In the genomic region with DNA sequence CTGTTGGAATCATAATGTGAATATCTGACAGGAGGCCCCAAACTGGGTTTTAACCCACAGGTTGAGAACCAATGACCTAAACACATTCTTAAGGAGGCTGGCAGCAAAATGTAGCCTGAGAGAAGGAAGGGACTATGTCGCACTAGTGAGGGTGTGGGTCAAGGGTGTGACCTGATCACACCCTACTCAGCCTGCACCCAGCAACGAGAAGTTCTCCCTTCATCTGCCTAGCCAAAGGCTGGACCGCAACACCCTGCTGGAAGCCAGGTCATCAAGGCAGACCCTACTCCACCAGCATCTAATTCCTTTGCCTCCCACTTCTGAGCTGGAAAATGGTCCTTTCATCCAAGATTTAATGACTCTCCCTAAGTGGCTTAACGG, we compare ENCODE assay signal across 8 mouse cellular contexts. TPM values are rescaled to one million over a fixed set of nuclear protein-coding genes. Genes with fewer than 3 reads are reported as not detected.
A peak's percentile ranks its signal among the peaks of the same experiment; 100 is the strongest.
DNase-seq lines count a peak whose midpoint lies in the region; ATAC-seq and TF ChIP-seq lines count a peak whose summit lies in the region.

No protein-coding gene starts in this region.

- DNase-seq in testis, postnatal 10 days (ENCODE audit: low spot score): no peak
- DNase-seq in forebrain, embryonic 14.5 days (ENCODE audit: low spot score): no peak
- DNase-seq in spleen, adult 2 months (ENCODE audit: low read depth in 1 of 2, low spot score in 2 of 2): peak in 1 of 2 experiments; percentile 36
- no peak for DNase-seq in layer of hippocampus, adult 9-11 months
- DNase-seq in adrenal gland, postnatal 10 days: no peak
- DNase-seq in thymus, postnatal 10 days (ENCODE audit: low spot score in 2 of 2): no peak

- peak overlapping the region; percentile 84 for H3K4me2 ChIP-seq in forebrain, embryonic 14.5 days (ENCODE audit: low read length)
- H3K4me2 ChIP-seq in liver, embryonic 15.5 days: peak overlapping the region; percentile 99

- H3K4me1 ChIP-seq in testis, adult 2 months (ENCODE audit: control insufficient read depth, insufficient read depth, low read length): peaks cover 13% of the 10 kb centered on the region
- peaks cover 19% of the 10 kb centered on the region for H3K4me1 ChIP-seq in forebrain, embryonic 14.5 days (ENCODE audit: control insufficient read depth, insufficient read depth, low read length)
- peaks cover 77% of the 10 kb centered on the region for H3K4me1 ChIP-seq in liver, embryonic 15.5 days (replicated peaks)
- H3K4me1 ChIP-seq in spleen, adult 2 months (ENCODE audit: control insufficient read depth, insufficient read depth, insufficient read length): peaks cover 23% of the 10 kb centered on the region

- no peak for TF ChIP-seq CTCF in testis, adult 2 months (IDR thresholded peaks at IDR 0.05; ENCODE audit: control insufficient read depth, insufficient read depth, insufficient replicate concordance, low read depth, low read length)
- no peak for TF ChIP-seq CTCF in spleen, adult 2 months (IDR thresholded peaks at IDR 0.05; ENCODE audit: extremely low read depth, insufficient read depth, insufficient read length, insufficient replicate concordance)

- 14% methylated on average over 4 of the region's 4 CpGs for WGBS in forebrain, embryonic 14.5 days
- WGBS in liver, embryonic 15.5 days (ENCODE audit: insufficient replicate concordance): 7% methylated on average over 4 of the region's 4 CpGs
- WGBS in spleen, adult 2 months: 5% methylated on average over 4 of the region's 4 CpGs

- H3K27me3 ChIP-seq in testis, adult 2 months (ENCODE audit: control insufficient read depth, insufficient read depth, low read length): no peaks in the 10 kb centered on the region
- H3K27me3 ChIP-seq in forebrain, embryonic 14.5 days (replicated peaks; ENCODE audit: control insufficient read depth, insufficient read depth, low read length): no peaks in the 10 kb centered on the region
- peaks cover 5% of the 10 kb centered on the region; the same call in 1 of the 2 replicates for H3K27me3 ChIP-seq in liver, embryonic 15.5 days
- H3K27me3 ChIP-seq in spleen, adult 2 months (ENCODE audit: control insufficient read depth, insufficient read depth, low read length): no peaks in the 10 kb centered on the region

- peak overlapping the region; percentile 88 for H3K4me3 ChIP-seq in testis, adult 2 months (ENCODE audit: control insufficient read depth, low read depth, low read length)
- peak overlapping the region; percentile 66 for H3K4me3 ChIP-seq in forebrain, embryonic 14.5 days (ENCODE audit: low read depth, low read length)
- peak overlapping the region; percentile 99 for H3K4me3 ChIP-seq in liver, embryonic 15.5 days (replicated peaks)
- peak overlapping the region; percentile 92 for H3K4me3 ChIP-seq in spleen, adult 2 months (ENCODE audit: extremely low read depth, insufficient read depth, insufficient read length)

- H3K36me3 ChIP-seq in testis, adult 2 months (ENCODE audit: control insufficient read depth, insufficient read depth, low read length): no peaks in the 10 kb centered on the region
- H3K36me3 ChIP-seq in forebrain, embryonic 14.5 days (ENCODE audit: control insufficient read depth, insufficient read depth, low read length): no peaks in the 10 kb centered on the region
- H3K36me3 ChIP-seq in liver, embryonic 15.5 days (replicated peaks): peaks cover 17% of the 10 kb centered on the region
- H3K36me3 ChIP-seq in spleen, adult 2 months (ENCODE audit: control insufficient read depth, insufficient read depth, low read length): no peaks in the 10 kb centered on the region

- peak overlapping the region; percentile 7; the same call in 1 of the 2 replicates for H3K27ac ChIP-seq in testis, adult 2 months (ENCODE audit: control insufficient read depth, insufficient read depth, low read depth, low read length)
- no peak overlapping the region for H3K27ac ChIP-seq in forebrain, embryonic 14.5 days (ENCODE audit: low read depth, low read length)
- peak overlapping the region; percentile 95 for H3K27ac ChIP-seq in liver, embryonic 15.5 days (replicated peaks)
- H3K27ac ChIP-seq in spleen, adult 2 months (ENCODE audit: insufficient read depth, low read length): peak overlapping the region; percentile 96

- no peaks in the 10 kb centered on the region for H3K9me3 ChIP-seq in forebrain, embryonic 14.5 days (replicated peaks; ENCODE audit: control insufficient read depth, low read length)
- H3K9me3 ChIP-seq in liver, embryonic 15.5 days (replicated peaks): no peaks in the 10 kb centered on the region

- TF ChIP-seq POLR2A in testis, adult 2 months (IDR thresholded peaks at IDR 0.05; ENCODE audit: control insufficient read depth, low read depth, low read length): no peak
- TF ChIP-seq POLR2A in spleen, adult 2 months (IDR thresholded peaks at IDR 0.05; ENCODE audit: low read depth, low read length): no peak

- H3K9ac ChIP-seq in forebrain, embryonic 14.5 days (ENCODE audit: low read length): peak overlapping the region; percentile 86
- H3K9ac ChIP-seq in liver, embryonic 15.5 days: peak overlapping the region; percentile 97

- no peak for ATAC-seq in forebrain, embryonic 14.5 days
- ATAC-seq in liver, embryonic 15.5 days (ENCODE audit: insufficient read depth): peak; percentile 80

RNA-seq across cellular contexts. Expression of gene Nup210, which starts 0.8 kb away (rescaled TPM):
- polyA plus RNA-seq in testis, adult 2 months (2012; rRNA removed): 6.1 and 9.9 TPM in 2 replicates
- 13.9 and 15.6 TPM in 2 replicates for polyA plus RNA-seq in forebrain, embryonic 14.5 days (2014; fragmentation: Nextera tagmentation; extraction: Ambion mirVana)
- polyA plus RNA-seq in liver, embryonic 15.5 days (2015; fragmentation: Nextera tagmentation; extraction: Ambion mirVana): 32.0 and 37.1 TPM in 2 replicates
- 176 and 180 TPM in 2 replicates for polyA plus RNA-seq in spleen, adult 2 months (2012; rRNA removed)
- total RNA-seq in adrenal gland, postnatal 10 days (2021): 10 to 100 TPM; 10.1 to 18.0 TPM

RNA-seq across cellular contexts. Expression of gene Hdac11, which starts 40.6 kb away (rescaled TPM):
- 146 and 168 TPM in 2 replicates for polyA plus RNA-seq in testis, adult 2 months (2012; rRNA removed)
- 24.5 and 26.1 TPM in 2 replicates for polyA plus RNA-seq in forebrain, embryonic 14.5 days (2014; fragmentation: Nextera tagmentation; extraction: Ambion mirVana)
- 5.6 and 5.9 TPM in 2 replicates for polyA plus RNA-seq in liver, embryonic 15.5 days (2015; fragmentation: Nextera tagmentation; extraction: Ambion mirVana)
- polyA plus RNA-seq in spleen, adult 2 months (2012; rRNA removed): 8.3 and 8.9 TPM in 2 replicates
- total RNA-seq in adrenal gland, postnatal 10 days (2021): 10 to 100 TPM in 1 of 2 experiments, 1 to 10 TPM in 1; 9.7 to 12.3 TPM
